ENCODE assay signal across 8 mouse cellular contexts in the genomic region with DNA sequence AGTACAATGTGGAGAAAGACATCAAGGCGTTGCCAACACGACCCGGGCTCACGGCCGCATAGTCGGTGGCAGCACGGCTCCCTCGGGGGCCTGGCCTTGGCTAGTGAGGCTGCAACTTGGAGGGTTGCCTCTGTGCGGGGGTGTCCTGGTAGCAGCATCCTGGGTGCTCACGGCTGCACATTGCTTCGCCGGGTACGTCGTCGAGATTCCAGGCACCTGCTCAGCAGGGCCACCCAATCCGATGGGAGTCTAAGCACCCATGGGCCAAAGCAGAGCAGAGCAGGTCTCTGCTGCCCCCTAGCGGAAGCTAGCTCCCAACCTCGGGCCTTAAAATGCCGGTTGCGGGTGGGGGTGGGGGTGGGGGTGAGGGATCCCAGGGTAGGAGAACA. TPM values are rescaled to one million over a fixed set of nuclear protein-coding genes. Genes with fewer than 3 reads are reported as not detected.
DNase-seq lines count a peak whose midpoint lies in the region; ATAC-seq and TF ChIP-seq lines count a peak whose summit lies in the region.

No protein-coding gene starts in this region.

- WGBS in embryonic facial prominence, embryonic 12.5 days, result 12% methylated on average over 20 of the region's 20 CpGs
- WGBS in limb, embryonic 14.5 days, result 6% methylated on average over 20 of the region's 20 CpGs

- no peak for ATAC-seq in embryonic facial prominence, embryonic 12.5 days (ENCODE audit: insufficient number of reproducible peaks, insufficient read depth, low FRiP score, low TSS enrichment)
- ATAC-seq in limb, embryonic 14.5 days (ENCODE audit: low FRiP score, low read depth), result no peak

- TF ChIP-seq POLR2A in limb, embryonic 14.5 days (IDR thresholded peaks at IDR 0.05; ENCODE audit: borderline replicate concordance, extremely low read depth, insufficient read depth, insufficient read length), result no peak

- H3K27ac ChIP-seq in embryonic facial prominence, embryonic 12.5 days, result no peak overlapping the region
- no peak overlapping the region for H3K27ac ChIP-seq in limb, embryonic 14.5 days (replicated peaks; ENCODE audit: low read depth, low read length)

- H3K4me2 ChIP-seq in embryonic facial prominence, embryonic 12.5 days (replicated peaks), result peak overlapping the region; percentile 22; the same call in 1 of the 2 replicates
- H3K4me2 ChIP-seq in limb, embryonic 14.5 days (replicated peaks; ENCODE audit: low read depth, low read length, severe bottlenecking), result no peak overlapping the region

- peaks cover 8% of the 10 kb centered on the region; the same call in 1 of the 2 replicates for H3K4me1 ChIP-seq in embryonic facial prominence, embryonic 12.5 days
- H3K4me1 ChIP-seq in limb, embryonic 14.5 days (ENCODE audit: control insufficient read depth, insufficient read depth, low read length), result 0 out of 2 replicates have a peak, but pooled peaks cover 3% of the 10 kb centered on the region

- H3K36me3 ChIP-seq in embryonic facial prominence, embryonic 12.5 days, result no peaks in the 10 kb centered on the region
- no peaks in the 10 kb centered on the region for H3K36me3 ChIP-seq in limb, embryonic 14.5 days (ENCODE audit: control insufficient read depth, insufficient read depth, low read length)

- H3K27me3 ChIP-seq in embryonic facial prominence, embryonic 12.5 days, result peaks cover 67% of the 10 kb centered on the region
- peaks cover 45% of the 10 kb centered on the region for H3K27me3 ChIP-seq in limb, embryonic 14.5 days (ENCODE audit: control insufficient read depth, insufficient read depth, low read length)

- no peaks in the 10 kb centered on the region for H3K9me3 ChIP-seq in embryonic facial prominence, embryonic 12.5 days
- no peaks in the 10 kb centered on the region for H3K9me3 ChIP-seq in limb, embryonic 14.5 days (ENCODE audit: control insufficient read depth, low read length)

- peak; percentile 77 for DNase-seq in A20 (ENCODE audit: low read depth, low spot score)
- DNase-seq in adrenal gland, postnatal 25 days, result peak; percentile 82
- peak; percentile 42 to 46 for DNase-seq in heart, adult 9 months (ENCODE audit: low spot score in 2 of 2)
- DNase-seq in kidney, adult 9 months, result peak; percentile 79
- peak; percentile 60 for DNase-seq in limb, embryonic 14.5 days (ENCODE audit: low spot score)
- peak; percentile 87 for DNase-seq in naive thymus-derived CD4-positive, alpha-beta T cell, adult 2 months (ENCODE audit: low read depth)
- DNase-seq in spleen, postnatal 4 days (ENCODE audit: low spot score in 2 of 2), result peak; percentile 51 to 84

- no peak overlapping the region for H3K9ac ChIP-seq in embryonic facial prominence, embryonic 12.5 days
- H3K9ac ChIP-seq in limb, embryonic 14.5 days (ENCODE audit: low read depth, low read length, severe bottlenecking), result no peak overlapping the region

- H3K4me3 ChIP-seq in embryonic facial prominence, embryonic 12.5 days, result no peak overlapping the region
- no peak overlapping the region for H3K4me3 ChIP-seq in limb, embryonic 14.5 days (replicated peaks; ENCODE audit: low read length)

RNA-seq across cellular contexts. Expression of a gene that starts 1.6 kb away (rescaled TPM):
- not detected in 2 replicates for total RNA-seq in adrenal gland, postnatal 25 days (2021)
- polyA plus RNA-seq in embryonic facial prominence, embryonic 12.5 days (2016; fragmentation: Nextera tagmentation; extraction: Ambion mirVana), result 1.1 and 2.6 TPM in 2 replicates
- 0.17 and 0.18 TPM in 2 replicates for polyA plus RNA-seq in limb, embryonic 14.5 days (2012; rRNA removed)
- polyA plus RNA-seq in limb, embryonic 14.5 days (2014; fragmentation: Nextera tagmentation; extraction: Ambion mirVana), result 0.22 TPM in 1 of 2 replicates, not detected in the other

RNA-seq across cellular contexts. Expression of a gene that starts 5.7 kb away (rescaled TPM):
- total RNA-seq in adrenal gland, postnatal 25 days (2021), result not detected in 2 replicates
- polyA plus RNA-seq in embryonic facial prominence, embryonic 12.5 days (2016; fragmentation: Nextera tagmentation; extraction: Ambion mirVana), result 1.2 and 1.6 TPM in 2 replicates
- polyA plus RNA-seq in limb, embryonic 14.5 days (2012; rRNA removed), result 12.4 and 13.2 TPM in 2 replicates
- polyA plus RNA-seq in limb, embryonic 14.5 days (2014; fragmentation: Nextera tagmentation; extraction: Ambion mirVana), result 3.6 and 6.2 TPM in 2 replicates

RNA-seq across cellular contexts. Expression of a gene that starts 19.7 kb away (rescaled TPM):
- not detected in 2 replicates for total RNA-seq in adrenal gland, postnatal 25 days (2021)
- polyA plus RNA-seq in embryonic facial prominence, embryonic 12.5 days (2016; fragmentation: Nextera tagmentation; extraction: Ambion mirVana), result 6.0 and 9.8 TPM in 2 replicates
- polyA plus RNA-seq in limb, embryonic 14.5 days (2012; rRNA removed), result 44.7 and 50.8 TPM in 2 replicates
- 18.2 and 29.3 TPM in 2 replicates for polyA plus RNA-seq in limb, embryonic 14.5 days (2014; fragmentation: Nextera tagmentation; extraction: Ambion mirVana)

RNA-seq across cellular contexts. Expression of a gene that starts 28.4 kb away (rescaled TPM):
- total RNA-seq in adrenal gland, postnatal 25 days (2021), result 0.67 and 0.73 TPM in 2 replicates
- 1.9 and 2.3 TPM in 2 replicates for polyA plus RNA-seq in embryonic facial prominence, embryonic 12.5 days (2016; fragmentation: Nextera tagmentation; extraction: Ambion mirVana)
- polyA plus RNA-seq in limb, embryonic 14.5 days (2012; rRNA removed), result 1.4 and 2.0 TPM in 2 replicates
- 0.61 and 1.0 TPM in 2 replicates for polyA plus RNA-seq in limb, embryonic 14.5 days (2014; fragmentation: Nextera tagmentation; extraction: Ambion mirVana)

RNA-seq across cellular contexts. Expression of a gene that starts 29.0 kb away (rescaled TPM):
- total RNA-seq in adrenal gland, postnatal 25 days (2021), result 89.9 and 96.0 TPM in 2 replicates
- 179 and 182 TPM in 2 replicates for polyA plus RNA-seq in embryonic facial prominence, embryonic 12.5 days (2016; fragmentation: Nextera tagmentation; extraction: Ambion mirVana)
- 84.7 and 118 TPM in 2 replicates for polyA plus RNA-seq in limb, embryonic 14.5 days (2012; rRNA removed)
- polyA plus RNA-seq in limb, embryonic 14.5 days (2014; fragmentation: Nextera tagmentation; extraction: Ambion mirVana), result 139 and 144 TPM in 2 replicates
